Mouse (Mus musculus) small intestine, adult 2 months (tissue): ENCODE data around the gene Mecom.

Experiments used
- CTCF ChIP-seq: fragments of 200-500 bp; IDR thresholded peaks from 2 replicates; pipeline ENCODE4 v1.5.1; 2012; ENCODE audit warnings: low read depth, mild to moderate bottlenecking, control low read depth, inconsistent platforms, low read length, moderate library complexity, mixed read lengths; ENCODE audit not compliant: insufficient replicate concordance, insufficient read length; ENCODE audit errors: extremely low read depth
- POLR2A ChIP-seq: fragments of 200-500 bp; IDR thresholded peaks from 2 replicates; pipeline ENCODE4 v1.6.1; 2012; ENCODE audit warnings: low read depth, mild to moderate bottlenecking, control low read depth, inconsistent platforms, low read length, moderate library complexity

- TF ChIP-seq CTCF = no peak
- no peak for TF ChIP-seq POLR2A
Measured at GRCm38 (mm10) chr3:30106481-30106880, 441.3 kb downstream of the Mecom start.
